Mouse (Mus musculus): ENCODE results near the gene Emp2. TPM values are rescaled to one million over a fixed set of nuclear protein-coding genes. Genes with fewer than 3 reads are reported as not detected.

Emp2 gene
- total and polyA plus RNA-seq, 3 experiments = 0.09 TPM; not detected in 2

DNA sequence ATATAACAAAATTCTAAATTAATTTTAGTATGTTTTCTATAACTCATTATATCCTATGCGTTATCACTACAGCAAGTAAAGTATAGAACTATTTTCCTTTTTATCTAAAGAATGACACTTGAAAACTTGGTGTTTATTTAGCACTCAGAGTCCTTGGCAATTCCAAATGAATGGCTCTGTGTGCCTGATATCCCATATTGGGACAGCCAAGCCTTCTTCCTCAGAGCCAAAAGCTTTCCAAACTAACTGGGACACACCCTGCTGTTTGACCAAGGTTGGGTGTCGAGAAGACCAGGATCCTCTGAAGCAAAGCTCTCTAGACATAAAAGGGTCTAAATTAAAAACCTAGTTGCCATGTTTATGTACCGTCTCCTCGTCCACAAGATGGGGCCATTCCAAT, 27.3 kb upstream of the Emp2 start:
- Histone ChIP-seq H3K9me3 (replicated peaks; ENCODE audit: low read length) (peaks cover 7% of the 10 kb centered on the region), H3K9ac (ENCODE audit: insufficient read depth, low read depth) (no peak overlapping the region), H3K27me3 (replicated peaks) (peaks cover 10% of the 10 kb centered on the region), H3K36me3 (replicated peaks in 1 of 2; ENCODE audit: control insufficient read depth in 1 of 2, insufficient read depth in 1 of 2, low read length in 1 of 2) (no peaks in the 10 kb centered on the region), H3K79me2 (replicated peaks; ENCODE audit: control insufficient read depth, extremely low read depth, insufficient read depth, poor library complexity, severe bottlenecking) (no peaks in the 10 kb centered on the region), H3K27ac (ENCODE audit: insufficient read depth, low read depth) (no peak overlapping the region), H3K4me3 (replicated peaks in 1 of 3; ENCODE audit: low read depth in 2 of 3, low read length in 2 of 3, poor library complexity in 1 of 3) (no peak overlapping the region), H3K4me1 (ENCODE audit: control insufficient read depth in 1 of 2, insufficient read depth in 2 of 2) (no peaks in the 10 kb centered on the region), H3K4me2 (ENCODE audit: insufficient read depth, low read depth, poor library complexity, severe bottlenecking) (no peak overlapping the region)
- in situ Hi-C loops (cut with MboI; ENCODE audit: low pct_ligation_motif_present, low pct_unique_long_range_greater_than_20kb, low sequenced_read_pairs) (no loop called here), dilution Hi-C loops (cut with MboI; ENCODE audit: extremely low pct_ligation_motif_present, extremely low pct_unique_long_range_greater_than_20kb, low sequenced_read_pairs) (no loop called here)
- no peak for DNase-seq (ENCODE audit: extremely low read depth)
- no peak for TF ChIP-seq CHD1 (IDR thresholded peaks at IDR 0.05; ENCODE audit: low read depth, low read length)
- TF ChIP-seq USF1 (IDR thresholded peaks at IDR 0.05; ENCODE audit: low read depth, low read length) = no peak
- no peak for TF ChIP-seq ZC3H11A (IDR thresholded peaks at IDR 0.05; ENCODE audit: low read depth, low read length)
- no peak for TF ChIP-seq RAD21 (IDR thresholded peaks at IDR 0.05; ENCODE audit: low read depth, low read length)
- no peak for TF ChIP-seq MYC (IDR thresholded peaks at IDR 0.05; ENCODE audit: low read depth, low read length)
- no peak for TF ChIP-seq TCF12 (IDR thresholded peaks at IDR 0.05; ENCODE audit: low read depth, low read length)
- no peak for TF ChIP-seq RCOR1 (conservative IDR thresholded peaks at IDR 0.05; ENCODE audit: low read depth, low read length)
- TF ChIP-seq MAFK (IDR thresholded peaks at IDR 0.05; ENCODE audit: insufficient replicate concordance, low read length) = no peak
- TF ChIP-seq MAZ (IDR thresholded peaks at IDR 0.05; ENCODE audit: low read depth, low read length) = no peak
- TF ChIP-seq JUN (IDR thresholded peaks at IDR 0.05; ENCODE audit: insufficient read depth, low read depth, low read length) = no peak
- no peak for TF ChIP-seq ZMIZ1 (IDR thresholded peaks at IDR 0.05; ENCODE audit: low read depth, low read length)
- TF ChIP-seq ZKSCAN1 (IDR thresholded peaks at IDR 0.05; ENCODE audit: borderline replicate concordance, low read depth, low read length) = no peak

DNA sequence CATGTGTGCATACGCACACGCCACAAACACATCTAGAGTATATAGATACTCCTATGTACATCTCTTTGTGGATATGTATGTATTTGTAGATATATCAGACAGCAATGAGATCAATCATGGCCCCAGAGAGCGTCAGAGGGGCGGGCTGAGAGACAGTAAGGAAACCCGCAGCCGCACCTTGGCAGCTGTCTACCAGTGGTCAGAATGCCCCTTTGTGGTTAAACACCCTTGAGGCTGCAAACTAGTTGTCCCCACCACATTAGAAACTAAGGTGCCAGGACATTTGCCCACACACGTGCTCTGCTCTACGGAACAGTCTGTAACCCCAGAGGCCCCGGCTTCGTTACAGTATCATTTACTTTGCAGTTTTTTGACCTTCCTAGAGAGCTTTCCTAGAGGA, 26.2 kb upstream of the Emp2 start:
- Histone ChIP-seq H3K4me2 (ENCODE audit: insufficient read depth, low read depth, poor library complexity, severe bottlenecking) (no peak overlapping the region), H3K27me3 (replicated peaks) (peaks cover 10% of the 10 kb centered on the region), H3K4me3 (replicated peaks in 1 of 3; ENCODE audit: low read depth in 2 of 3, low read length in 2 of 3, poor library complexity in 1 of 3) (no peak overlapping the region), H3K9me3 (replicated peaks; ENCODE audit: low read length) (peaks cover 7% of the 10 kb centered on the region), H3K27ac (ENCODE audit: insufficient read depth, low read depth) (no peak overlapping the region), H3K9ac (ENCODE audit: insufficient read depth, low read depth) (no peak overlapping the region), H3K79me2 (replicated peaks; ENCODE audit: control insufficient read depth, extremely low read depth, insufficient read depth, poor library complexity, severe bottlenecking) (no peaks in the 10 kb centered on the region), H3K36me3 (replicated peaks in 1 of 2; ENCODE audit: control insufficient read depth in 1 of 2, insufficient read depth in 1 of 2, low read length in 1 of 2) (no peaks in the 10 kb centered on the region), H3K4me1 (ENCODE audit: control insufficient read depth in 1 of 2, insufficient read depth in 2 of 2) (no peaks in the 10 kb centered on the region)
- in situ Hi-C loops (cut with MboI; ENCODE audit: low pct_ligation_motif_present, low pct_unique_long_range_greater_than_20kb, low sequenced_read_pairs) = no loop called here
- TF ChIP-seq MAFK (IDR thresholded peaks at IDR 0.05; ENCODE audit: insufficient replicate concordance, low read length) = no peak
- TF ChIP-seq MXI1 (IDR thresholded peaks at IDR 0.05; ENCODE audit: low read depth, low read length) = no peak
- TF ChIP-seq USF2 (conservative IDR thresholded peaks at IDR 0.05; ENCODE audit: low read depth, low read length) = no peak
- TF ChIP-seq MYC (IDR thresholded peaks at IDR 0.05; ENCODE audit: low read depth, low read length) = no peak
- TF ChIP-seq EP300 (IDR thresholded peaks at IDR 0.05; ENCODE audit: low read length) = no peak
- no peak for TF ChIP-seq RAD21 (IDR thresholded peaks at IDR 0.05; ENCODE audit: low read depth, low read length)
- TF ChIP-seq KAT2A (IDR thresholded peaks at IDR 0.05; ENCODE audit: insufficient replicate concordance, low read length) = no peak
- TF ChIP-seq SIN3A (IDR thresholded peaks at IDR 0.05; ENCODE audit: low read length) = no peak
- TF ChIP-seq CHD2 (IDR thresholded peaks at IDR 0.05; ENCODE audit: low read length) = no peak
- no peak for TF ChIP-seq ZKSCAN1 (IDR thresholded peaks at IDR 0.05; ENCODE audit: borderline replicate concordance, low read depth, low read length)
- no peak for TF ChIP-seq SMC3 (IDR thresholded peaks at IDR 0.05; ENCODE audit: low read depth, low read length)
- no peak for TF ChIP-seq HCFC1 (IDR thresholded peaks at IDR 0.05; ENCODE audit: low read depth, low read length)
- no peak for TF ChIP-seq RCOR1 (conservative IDR thresholded peaks at IDR 0.05; ENCODE audit: low read depth, low read length)
- TF ChIP-seq POLR2A (IDR thresholded peaks at IDR 0.05; ENCODE audit: low read depth, low read length) = no peak
- TF ChIP-seq ZMIZ1 (IDR thresholded peaks at IDR 0.05; ENCODE audit: low read depth, low read length) = no peak
- TF ChIP-seq MEF2A (IDR thresholded peaks at IDR 0.05; ENCODE audit: borderline replicate concordance, low read depth, low read length) = no peak
- no peak for TF ChIP-seq JUND (conservative IDR thresholded peaks at IDR 0.05; ENCODE audit: low read depth, low read length)
- no peak for TF ChIP-seq ZNF384 (IDR thresholded peaks at IDR 0.05; ENCODE audit: low read depth, low read length)
- DNase-seq (ENCODE audit: extremely low read depth) = no peak
- dilution Hi-C loops (cut with MboI; ENCODE audit: extremely low pct_ligation_motif_present, extremely low pct_unique_long_range_greater_than_20kb, low sequenced_read_pairs) = no loop called here
